Mouse (Mus musculus): ENCODE results near the gene Zfp503.

Gene Zfp503

GRCm38 (mm10) chr14:21993251-21994060 is 4.1 kb upstream of the Zfp503 start:
- in situ Hi-C loops (cut with MboI, MseI): no loop called here

DNA sequence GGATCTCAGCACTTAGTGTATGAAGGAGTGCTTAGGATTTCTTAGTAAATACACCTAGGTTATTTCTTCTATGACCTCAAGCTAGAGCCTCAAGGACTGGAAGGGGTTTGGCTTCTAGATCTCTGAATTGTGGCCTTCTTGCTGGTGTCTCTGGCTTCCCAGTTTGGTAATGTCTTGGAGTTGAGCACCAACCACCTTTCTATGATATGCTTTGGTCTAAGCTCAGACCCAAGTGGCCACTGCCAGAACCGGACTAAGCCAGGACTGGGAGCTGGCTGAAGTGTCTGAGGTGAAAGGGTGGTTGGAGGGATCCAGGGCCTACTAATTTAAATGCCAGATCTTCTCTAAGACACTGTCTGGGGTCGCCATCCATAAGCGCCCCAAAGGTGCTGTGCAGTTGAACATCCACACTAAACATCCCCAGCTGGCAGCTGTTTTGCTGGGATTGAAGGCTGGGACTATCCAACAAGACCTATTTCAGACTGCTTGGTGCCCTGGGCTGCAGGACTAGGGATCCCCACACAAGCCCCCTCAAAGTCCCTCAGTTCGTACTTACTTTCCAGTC is 3.0 kb upstream of the Zfp503 start:
- in situ Hi-C loops (cut with MboI, MseI): no loop called here

- in situ Hi-C loops (cut with MboI, MseI): no loop called here
Measured at GRCm38 (mm10) chr14:21991856-21992255, 2.5 kb upstream of the Zfp503 start.

- in situ Hi-C loops (cut with MboI, MseI): no loop called here
Measured at GRCm38 (mm10) chr14:21991251-21991780, 1.9 kb upstream of the Zfp503 start.

DNA sequence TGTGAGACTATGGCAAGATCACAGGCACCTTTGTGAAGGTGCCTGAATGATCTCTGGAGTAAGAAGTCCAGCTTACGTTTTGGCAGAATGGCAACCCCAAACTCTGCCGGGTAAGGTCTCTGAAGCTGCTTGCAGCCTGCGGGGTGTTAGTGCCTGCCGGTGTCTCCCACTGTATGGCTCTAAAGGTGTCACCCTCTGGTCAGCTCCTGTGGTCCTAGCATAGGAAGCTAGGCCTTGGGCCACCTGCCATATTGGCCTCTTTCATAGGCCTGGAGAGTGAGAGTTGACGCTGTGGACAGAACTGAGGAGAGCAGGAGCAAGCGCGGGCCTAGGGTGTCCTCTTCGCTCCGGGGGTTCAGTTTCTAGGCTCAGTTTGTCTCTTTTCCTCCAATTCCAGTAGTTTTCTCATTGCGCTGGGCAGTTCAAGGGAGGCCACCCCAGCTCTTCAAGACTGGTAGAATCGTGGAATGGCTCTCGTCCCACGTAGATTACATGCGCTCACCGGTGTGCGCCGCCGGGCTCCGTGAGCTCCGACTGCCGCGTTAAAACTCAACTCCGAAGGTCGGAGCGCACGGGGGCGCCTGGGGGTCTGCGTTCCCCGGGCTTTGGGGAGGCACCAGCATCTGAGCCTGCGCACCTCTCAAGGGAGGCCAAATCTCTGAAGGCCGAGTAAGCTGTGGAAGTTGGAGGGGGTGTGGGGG is 1.1 kb upstream of the Zfp503 start:
- in situ Hi-C loops (cut with MboI, MseI): no loop called here

DNA sequence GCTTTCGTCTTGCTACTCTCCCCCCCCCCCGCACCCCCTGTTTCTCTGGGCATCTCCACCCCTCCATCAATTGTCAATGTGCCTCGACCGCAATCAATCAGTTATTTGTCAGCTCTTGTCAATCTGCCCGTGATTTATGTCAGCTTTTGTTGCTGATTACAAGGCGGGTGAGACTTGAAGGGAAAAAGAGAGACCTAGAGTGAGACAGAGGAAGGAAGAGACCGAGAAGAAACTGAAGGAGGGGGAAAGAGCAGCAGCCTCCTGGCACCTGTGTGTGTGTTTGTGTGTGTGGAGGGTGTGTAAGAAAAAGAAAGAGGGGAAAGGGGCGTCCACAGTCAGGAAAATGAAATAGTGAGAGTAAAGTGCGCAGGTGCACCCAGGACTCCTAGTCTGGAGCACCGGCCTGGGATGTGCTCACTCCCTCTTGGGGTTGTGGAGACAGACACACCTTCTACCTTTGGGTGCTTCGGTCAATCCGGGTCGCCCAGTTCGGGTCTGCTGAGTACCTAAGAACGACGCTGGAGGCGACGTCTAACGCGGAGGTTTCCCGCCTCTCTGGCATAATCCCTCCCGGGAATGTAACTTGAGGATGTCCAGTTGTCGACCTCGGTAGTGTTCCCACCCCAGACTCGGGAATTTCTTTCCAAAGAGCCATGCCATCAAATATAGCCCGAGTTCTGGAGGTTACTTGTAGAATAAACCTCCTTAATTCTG is 667 bp downstream of the Zfp503 start:
- in situ Hi-C loops (cut with MboI, MseI): loop anchor here (10.0 kb wide), 1 partner anchor 1634 kb away; no protein-coding TSS in a partner anchor

DNA sequence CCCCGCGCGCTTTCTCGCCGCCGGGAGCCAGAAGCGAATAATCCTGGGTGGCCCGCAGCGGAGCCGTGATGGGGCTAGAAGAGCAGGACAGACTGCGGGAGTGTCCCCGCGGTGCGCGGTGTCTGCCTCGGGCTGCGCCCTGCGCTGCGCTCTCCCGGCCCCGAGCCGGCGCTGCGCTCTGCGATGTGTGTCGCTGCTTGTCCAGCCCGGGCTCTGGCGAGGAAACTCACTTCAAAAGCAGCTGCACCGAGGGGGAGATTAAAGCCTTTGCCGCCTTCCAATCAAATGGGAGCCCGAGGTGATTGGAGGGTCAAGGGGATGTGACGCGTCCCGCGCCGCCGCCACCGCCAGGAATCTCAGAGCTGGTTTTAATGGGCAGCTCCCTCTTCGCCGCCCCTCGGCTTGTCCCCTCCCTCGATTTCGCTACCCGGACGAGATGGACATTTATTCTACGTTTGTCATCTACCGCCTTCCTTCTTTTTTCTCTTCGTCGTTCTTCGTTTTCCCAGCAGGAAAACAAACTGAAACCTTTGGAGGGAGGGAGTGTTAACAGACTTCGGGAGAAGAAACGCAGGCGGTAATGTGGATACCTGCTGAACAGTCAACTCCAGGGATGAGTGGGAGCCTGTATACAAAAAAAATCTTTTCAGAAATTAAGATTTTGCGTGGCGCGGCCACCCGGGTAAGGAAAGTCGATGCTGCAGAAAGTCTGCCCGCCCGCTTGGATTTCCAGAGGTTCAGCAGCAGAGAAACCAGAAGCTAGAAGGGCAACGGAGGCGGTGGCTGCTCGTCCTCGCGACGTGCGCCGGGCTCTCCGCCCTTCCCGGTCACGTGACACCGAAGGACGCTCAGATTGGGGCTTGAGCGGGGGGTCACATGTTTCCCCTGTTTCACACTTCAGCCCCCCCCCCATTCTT is 1.5 kb downstream of the Zfp503 start:
- in situ Hi-C loops (cut with MboI, MseI): loop anchor here (10.0 kb wide), 1 partner anchor 1633 kb away; no protein-coding TSS in a partner anchor

DNA sequence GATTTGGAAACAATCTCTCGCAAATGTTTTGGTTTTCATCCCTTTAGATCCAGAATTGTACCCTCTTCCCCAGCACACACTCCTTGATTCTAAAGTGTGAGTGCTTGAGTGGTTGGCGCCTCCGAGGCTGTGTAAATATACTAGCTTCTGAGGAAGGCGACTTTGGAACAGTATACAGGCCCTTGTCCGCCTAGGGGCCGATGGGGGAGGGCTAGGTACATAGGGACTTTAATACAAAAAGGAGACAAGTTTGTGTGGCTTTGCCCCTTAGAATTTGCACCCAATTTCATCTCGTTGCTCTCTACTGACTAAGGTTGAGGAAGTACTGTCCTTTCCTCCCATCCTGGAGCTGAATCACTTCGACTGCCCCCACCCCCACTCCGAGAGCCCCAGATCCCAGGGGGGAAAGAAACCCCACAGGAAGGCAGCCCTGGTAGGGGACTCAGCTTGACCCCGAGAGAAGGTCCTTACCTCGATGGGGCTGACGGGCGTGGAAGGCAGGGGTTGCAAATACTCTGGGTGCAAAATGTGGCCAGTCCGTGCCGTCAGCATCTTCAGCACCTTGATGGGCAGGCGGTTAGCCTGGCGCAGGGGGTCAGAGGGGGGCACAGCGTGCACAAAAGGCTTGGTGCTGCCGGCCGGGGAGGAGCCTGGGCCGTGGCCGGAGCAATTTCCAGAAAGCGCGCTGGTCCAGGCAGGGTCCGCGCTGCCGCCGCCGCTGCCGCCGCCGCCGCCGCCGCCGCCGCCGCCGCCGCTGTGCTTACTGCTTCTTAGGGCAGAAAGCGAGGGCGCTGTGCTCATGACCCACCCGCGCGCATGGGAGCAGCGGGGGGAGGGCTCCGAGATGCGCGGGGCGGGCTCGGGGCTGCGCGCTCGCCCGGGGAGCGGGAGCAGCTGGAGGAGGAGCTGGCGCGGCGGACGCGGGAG is 2.4 kb downstream of the Zfp503 start:
- in situ Hi-C loops (cut with MboI, MseI): loop anchor here (10.0 kb wide), 1 partner anchor 1632 kb away; no protein-coding TSS in a partner anchor

GRCm38 (mm10) chr14:21985981-21986732 is 3.2 kb downstream of the Zfp503 start:
- in situ Hi-C loops (cut with MboI, MseI): loop anchor here (10.0 kb wide), 1 partner anchor 1631 kb away; no protein-coding TSS in a partner anchor

- in situ Hi-C loops (cut with MboI, MseI): loop anchor here (10.0 kb wide), 1 partner anchor 1631 kb away; no protein-coding TSS in a partner anchor
Measured at GRCm38 (mm10) chr14:21985426-21985931, 3.9 kb downstream of the Zfp503 start.

- in situ Hi-C loops (cut with MboI, MseI): loop anchor here (10.0 kb wide), 1 partner anchor 1630 kb away; no protein-coding TSS in a partner anchor
Measured at GRCm38 (mm10) chr14:21984757-21985425, 4.5 kb downstream of the Zfp503 start.

DNA sequence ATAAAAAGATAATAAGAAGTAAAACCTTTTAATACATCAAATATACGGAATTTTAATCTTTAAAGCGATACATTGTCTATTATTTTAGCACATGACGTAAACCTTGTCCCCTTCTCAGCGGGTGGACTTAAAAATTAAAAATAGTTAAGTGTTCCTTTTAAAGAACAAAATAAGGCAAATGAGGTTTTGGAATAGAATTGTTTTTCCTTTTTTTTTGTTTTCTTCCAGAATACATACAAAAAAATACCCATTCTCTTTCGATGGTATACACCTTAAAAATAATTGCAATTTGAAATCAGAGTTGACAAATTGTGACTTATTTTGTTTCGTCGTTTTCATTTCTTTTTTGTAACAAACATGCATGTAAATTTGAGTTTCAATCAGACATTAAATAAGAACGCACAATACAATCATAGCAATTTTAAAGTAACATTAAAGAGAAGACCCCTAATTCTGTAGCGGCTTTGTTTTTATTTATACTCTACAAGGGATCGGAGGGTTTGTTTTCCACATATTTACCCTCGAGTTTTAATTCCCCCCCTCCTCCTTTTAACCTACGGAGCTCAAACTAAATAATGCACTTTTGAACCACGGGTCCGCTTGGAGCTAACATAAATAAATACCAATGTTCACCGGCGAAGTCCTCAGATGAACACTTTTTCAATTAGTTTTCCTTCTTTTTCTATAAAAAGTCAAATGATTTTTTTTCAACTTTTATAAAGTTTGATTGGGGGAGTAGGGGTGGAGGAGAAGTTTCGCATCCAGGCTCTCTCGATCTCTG is 5.3 kb downstream of the Zfp503 start:
- in situ Hi-C loops (cut with MboI, MseI): loop anchor here (10.0 kb wide), 1 partner anchor 1629 kb away; no protein-coding TSS in a partner anchor

DNA sequence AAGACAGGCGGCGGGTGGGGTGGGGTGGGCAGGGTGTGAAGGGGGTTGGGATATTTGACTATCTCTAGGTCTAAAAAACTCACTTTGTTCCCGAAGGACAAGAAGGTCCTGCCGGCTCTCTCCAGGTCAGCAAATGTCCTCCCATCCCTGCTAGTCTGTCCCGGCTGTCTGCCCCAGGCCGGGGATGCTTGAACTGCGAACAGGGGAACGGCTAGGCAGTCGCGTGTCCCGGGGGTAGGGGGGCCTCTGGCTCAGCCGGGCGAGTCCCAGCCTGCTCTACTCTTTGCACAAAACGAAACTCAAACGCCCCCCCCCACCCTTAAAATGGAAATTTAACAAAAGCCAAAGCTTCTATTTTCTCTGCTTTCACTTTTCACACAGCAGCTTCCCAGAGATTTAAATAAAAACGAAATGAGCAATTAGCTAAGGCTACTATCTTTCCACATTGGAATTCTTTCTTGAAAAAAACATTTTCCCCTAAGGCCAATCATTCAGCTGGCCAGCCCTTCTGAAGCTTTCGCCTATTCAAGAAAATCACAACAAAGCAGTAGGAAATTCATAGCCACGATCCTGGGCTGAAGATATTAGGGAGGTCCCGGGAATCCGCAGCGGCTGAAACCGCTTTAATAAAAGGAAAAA is 6.0 kb downstream of the Zfp503 start:
- in situ Hi-C loops (cut with MboI, MseI): loop anchor here (10.0 kb wide), 1 partner anchor 1629 kb away; no protein-coding TSS in a partner anchor

- in situ Hi-C loops (cut with MboI, MseI): loop anchor here (10.0 kb wide), 1 partner anchor 1628 kb away; no protein-coding TSS in a partner anchor
Measured at GRCm38 (mm10) chr14:21982592-21983310, 6.7 kb downstream of the Zfp503 start.

DNA sequence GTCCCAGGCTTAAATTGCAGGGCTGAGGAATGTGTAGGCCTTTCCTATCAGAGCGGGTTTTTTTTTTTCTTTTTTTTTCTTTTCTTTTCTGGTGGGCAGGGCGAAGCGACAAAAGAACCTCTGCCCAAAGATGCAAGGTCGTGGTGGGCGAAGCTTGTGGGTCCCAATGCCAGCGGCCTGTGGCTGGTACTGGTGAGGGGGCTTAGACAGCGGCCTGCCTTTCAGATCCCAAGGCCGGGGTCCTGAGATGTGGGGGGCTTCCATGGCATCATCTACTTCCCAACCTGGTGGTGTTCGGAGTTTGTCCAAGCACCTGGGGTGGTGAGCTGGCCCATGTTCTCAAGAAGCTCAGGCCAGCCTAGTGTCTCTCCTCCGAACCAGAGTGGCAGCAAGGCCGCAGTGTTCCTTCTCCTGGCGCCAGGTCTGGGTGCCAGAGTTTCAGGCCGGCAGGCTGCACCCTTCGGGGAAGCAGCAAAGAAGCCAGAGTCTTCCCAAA is 7.3 kb downstream of the Zfp503 start:
- in situ Hi-C loops (cut with MboI, MseI): loop anchor here (10.0 kb wide), 1 partner anchor 1627 kb away; no protein-coding TSS in a partner anchor

Data from T-helper 1 cell (primary cell).